Mouse (Mus musculus): ENCODE measurements at regions not wholly inside any gene's neighbourhood (a gene's known extent, or its start where the extent isn't known, plus 50 kb on each side); places are given as distances from the start of the nearest gene placed in this dataset.

DNA sequence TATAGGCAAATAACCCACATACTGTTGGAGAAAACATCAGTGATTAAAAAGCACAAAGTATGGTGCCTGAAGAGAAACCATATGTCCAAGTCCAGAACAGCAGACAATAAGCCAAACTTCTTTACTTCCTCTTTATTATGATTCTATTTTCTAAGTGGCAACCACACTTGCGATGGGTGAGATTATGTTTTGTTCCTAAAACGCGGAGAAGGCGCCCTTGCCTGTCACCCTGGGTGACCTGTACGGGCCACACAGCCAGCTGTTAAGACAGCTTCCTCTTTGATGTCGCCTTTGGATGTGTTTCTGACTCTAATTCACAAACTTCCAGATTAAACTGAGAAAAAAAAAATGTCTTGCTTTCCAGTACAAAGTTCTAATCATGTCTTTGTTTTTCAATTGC lies 83.9 kb upstream of the Sgip1 start:
- in situ Hi-C loops (cut with MboI) = loop anchor here (5.0 kb wide), 1 partner anchor 165 kb away; no protein-coding TSS in a partner anchor

DNA sequence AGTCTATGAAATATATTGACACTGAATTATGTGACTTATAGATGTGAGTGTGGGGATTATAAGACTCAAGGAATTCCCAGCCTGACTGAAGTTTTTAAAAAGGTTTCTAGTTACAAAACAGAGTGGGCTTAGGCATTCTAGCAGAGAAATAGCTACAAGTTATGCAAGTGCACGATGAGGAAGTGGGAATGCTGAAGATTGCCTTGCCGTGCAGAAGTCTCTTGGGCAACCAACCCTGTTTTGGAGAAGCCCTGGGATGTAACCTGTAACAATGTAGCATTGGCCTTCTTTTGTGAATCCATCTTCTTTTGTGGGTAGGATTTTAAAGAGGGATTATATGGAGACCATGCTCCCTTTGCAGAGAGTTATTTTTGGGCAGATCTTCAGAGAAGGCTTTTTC lies 82.5 kb upstream of the Sgip1 start:
- in situ Hi-C loops (cut with MboI) = loop anchor here (5.0 kb wide), 1 partner anchor 166 kb away; no protein-coding TSS in a partner anchor

DNA sequence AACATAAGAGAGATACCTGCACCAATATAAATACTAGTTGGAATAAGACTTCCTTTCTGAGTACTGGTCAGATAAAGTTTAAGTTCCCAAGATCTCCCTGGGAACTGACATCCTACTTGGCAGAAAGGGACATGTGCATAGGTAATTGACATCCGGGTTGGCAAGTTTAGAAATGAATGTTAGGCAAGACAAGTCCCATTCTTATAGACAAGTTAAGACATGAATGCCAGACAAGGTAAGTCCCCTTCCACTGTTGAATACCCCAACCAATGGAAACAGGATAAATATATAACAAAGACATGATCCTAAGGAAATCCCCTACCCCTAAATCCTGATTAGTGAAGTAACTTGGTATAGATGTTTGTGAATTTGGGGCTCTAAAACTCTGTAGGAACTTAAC lies 77.5 kb upstream of the Sgip1 start:
- in situ Hi-C loops (cut with MboI) = no loop called here

DNA sequence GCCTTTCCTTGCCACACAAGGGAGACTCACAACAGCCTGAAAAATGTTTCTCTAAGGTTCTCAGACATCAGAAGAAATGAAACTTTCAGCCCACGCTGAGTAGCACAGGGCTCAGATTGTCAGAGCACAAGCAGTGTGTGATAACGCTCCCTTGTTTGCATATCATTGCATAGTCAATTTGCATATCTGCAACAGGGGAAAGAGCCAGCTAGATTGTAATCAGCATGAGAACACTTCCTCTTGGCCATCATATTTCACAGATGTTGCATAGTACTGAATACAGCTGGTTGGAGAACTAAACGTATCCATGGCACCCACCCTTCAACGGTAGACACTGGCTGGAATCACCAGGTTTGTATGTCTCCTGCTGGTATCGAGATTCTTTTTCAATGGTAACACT lies 58.9 kb upstream of the Sgip1 start:
- in situ Hi-C loops (cut with MboI) = no loop called here

DNA sequence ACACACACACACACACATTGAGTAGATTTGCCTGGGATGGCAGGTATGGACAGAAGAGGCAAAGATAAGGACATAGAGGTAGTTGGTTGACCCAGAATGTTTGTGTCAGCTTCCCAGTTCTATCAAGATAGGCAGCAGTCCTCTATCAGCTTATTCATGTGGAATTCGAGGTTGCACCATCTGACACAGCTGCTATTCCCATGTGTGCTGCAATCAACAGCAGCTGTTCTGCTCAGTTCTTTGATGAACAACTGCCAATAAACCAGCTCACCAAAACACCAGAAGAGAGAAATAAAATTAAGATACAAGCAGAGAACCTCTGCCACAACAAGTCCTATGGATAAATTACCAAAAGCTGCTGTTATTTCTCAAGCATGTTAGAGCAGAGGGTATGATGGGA lies 56.1 kb upstream of the Sgip1 start:
- in situ Hi-C loops (cut with MboI) = no loop called here

DNA sequence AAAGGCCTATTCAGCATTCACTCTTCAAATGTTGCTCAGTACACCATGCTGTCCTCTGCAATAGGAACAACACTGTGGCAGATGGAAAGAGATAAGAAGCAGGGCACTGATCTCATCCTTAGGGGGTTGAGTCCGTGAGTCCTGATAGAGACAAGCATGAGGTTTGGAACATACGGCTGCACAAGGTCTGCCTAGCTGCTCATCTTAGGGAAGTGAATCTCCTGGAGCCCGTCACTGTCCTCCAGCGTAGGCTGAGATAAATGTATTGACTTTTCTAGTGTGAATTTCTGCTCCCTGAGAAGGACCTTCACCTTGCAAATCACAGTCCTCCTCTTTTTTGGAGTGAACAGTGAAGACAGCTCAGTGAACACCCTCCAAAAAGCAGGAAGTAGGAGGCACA lies 52.7 kb upstream of the Sgip1 start:
- in situ Hi-C loops (cut with MboI) = no loop called here
